Mouse (Mus musculus) urinary bladder, postnatal 25 days (tissue): ENCODE results near the gene Wdr26.

Experiments used
- DNase-seq: peaks from one replicate; pipeline ENCODE4 v3.0.0; 2022; ENCODE audit warnings: low spot score

Gene Wdr26

DNA sequence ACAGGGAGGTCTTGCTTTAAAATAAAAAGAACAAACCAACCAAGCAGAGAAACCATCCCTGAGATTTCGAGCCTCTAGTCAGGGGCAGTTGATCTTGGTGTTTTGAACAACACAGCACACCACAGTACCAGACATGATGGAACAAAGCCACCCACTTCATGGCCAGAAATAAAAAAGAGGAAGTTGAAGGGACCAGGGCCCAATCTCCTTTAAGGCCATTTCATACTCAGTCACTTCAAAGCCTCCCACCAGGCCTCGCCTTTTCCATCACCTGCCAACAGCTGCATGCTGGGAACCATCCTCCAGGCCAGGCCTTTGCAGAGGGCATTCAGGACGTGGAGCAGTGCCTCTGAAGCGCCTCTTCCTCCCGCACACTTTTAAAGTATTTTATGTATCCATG, 25.5 kb upstream of the Wdr26 start:
- DNase-seq, result no peak

GRCm38 (mm10) chr1:181234326-181235035, 22.7 kb upstream of the Wdr26 start:
- DNase-seq, result no peak

DNA sequence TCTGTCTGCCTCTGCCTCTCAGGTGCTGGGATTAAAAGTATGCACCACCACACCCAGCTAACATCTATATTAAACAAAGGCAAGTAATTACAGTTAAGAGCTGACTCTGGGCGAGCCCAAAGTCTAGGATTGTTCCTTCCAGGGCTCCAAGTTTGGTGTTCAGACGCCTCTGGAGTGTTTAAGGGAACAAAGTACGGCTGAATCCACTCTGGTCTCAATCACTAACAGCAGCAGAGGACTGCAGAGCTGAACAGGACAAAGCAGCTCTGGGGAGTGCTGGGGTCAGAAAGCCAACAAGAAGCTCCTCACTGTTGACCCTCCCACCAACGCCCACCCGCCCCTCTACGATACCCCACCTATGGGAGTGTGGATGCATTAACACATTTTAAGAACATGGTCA, 21.9 kb upstream of the Wdr26 start:
- no peak for DNase-seq

GRCm38 (mm10) chr1:181232307-181233027, 20.7 kb upstream of the Wdr26 start:
- peak; percentile 80 for DNase-seq

DNA sequence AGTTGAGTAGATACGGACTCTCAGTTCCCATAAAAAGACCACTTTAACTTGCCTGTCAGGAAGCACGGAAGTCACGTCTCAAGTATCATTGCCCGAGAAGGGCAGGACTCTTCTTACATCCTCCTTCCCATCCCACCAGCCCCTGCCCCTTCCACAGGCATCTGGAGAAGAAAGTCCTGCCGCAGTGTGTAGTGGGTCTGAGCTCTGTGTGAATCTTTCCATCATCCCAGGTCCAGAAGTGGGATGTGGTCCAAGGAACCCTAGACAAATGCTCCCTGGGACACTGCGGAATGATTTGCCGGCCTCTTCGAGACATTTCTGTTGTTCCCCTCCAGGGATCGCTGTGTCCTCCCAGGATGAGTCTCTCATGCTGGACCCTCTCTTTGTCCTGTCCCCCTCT, 20.0 kb upstream of the Wdr26 start:
- no peak for DNase-seq

GRCm38 (mm10) chr1:181231262-181231661, 19.5 kb upstream of the Wdr26 start:
- no peak for DNase-seq

DNA sequence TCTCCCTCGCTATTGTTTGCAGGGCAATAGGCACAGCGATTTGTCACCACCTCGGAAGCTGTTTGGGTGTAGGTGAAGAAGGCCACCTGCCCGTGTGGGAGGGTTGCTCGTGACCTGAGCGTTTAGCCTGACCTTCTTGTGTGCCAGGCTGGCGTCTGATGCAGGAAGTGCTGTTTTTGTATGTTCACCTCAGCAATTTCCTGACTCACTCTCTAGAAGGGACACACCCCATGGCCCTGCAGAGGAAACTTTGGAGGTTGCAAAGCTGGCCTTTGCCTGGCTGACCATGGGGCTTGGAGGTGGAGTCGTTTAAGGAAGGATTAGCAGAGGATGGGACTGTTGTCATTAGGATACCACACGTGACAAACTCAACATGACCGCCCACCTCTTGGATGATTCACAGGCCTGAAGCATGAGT, 18.9 kb upstream of the Wdr26 start:
- peak; percentile 42 for DNase-seq

GRCm38 (mm10) chr1:181229046-181229445, 17.2 kb upstream of the Wdr26 start:
- DNase-seq, result no peak

DNA sequence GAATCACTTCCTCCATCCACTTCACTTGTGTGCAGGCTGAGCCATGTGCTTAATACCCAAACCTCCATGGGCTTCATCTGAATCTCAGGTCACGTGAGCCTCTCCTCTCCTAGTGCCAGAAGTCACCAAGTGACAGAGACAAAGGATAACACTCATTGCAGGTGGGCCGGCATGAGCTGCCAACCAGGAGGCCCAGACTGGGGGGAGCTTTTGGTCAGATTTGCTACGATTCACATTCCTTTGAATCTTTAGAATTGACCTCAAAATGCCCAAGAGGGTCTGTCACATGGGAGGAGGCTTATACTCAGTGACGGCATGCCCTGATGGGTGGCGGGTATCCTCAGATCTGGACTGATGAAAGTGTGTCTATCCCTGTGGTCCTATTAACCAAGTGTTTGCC, 16.8 kb upstream of the Wdr26 start:
- no peak for DNase-seq

- no peak for DNase-seq
Observed at GRCm38 (mm10) chr1:181227804-181228203, 16.0 kb upstream of the Wdr26 start.

DNA sequence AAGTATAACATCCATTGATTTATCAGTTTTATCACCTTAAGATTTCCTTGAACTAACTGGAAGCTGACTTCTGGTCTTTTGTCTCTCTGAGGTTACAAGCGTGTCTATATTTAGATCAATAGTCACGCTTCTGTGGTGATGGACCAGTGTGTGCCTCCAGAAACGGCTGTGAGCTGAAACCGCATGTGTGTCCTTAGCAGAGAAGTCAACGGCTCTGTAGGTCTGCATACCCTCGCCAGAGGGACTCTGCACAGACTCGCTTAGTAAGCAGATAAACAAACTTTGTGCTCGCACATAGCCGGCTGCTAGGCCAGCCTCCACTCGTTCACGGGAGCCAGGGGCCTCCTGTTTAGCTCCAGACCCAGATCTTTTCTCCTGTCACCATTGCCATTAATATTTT, 15.0 kb upstream of the Wdr26 start:
- no peak for DNase-seq

DNA sequence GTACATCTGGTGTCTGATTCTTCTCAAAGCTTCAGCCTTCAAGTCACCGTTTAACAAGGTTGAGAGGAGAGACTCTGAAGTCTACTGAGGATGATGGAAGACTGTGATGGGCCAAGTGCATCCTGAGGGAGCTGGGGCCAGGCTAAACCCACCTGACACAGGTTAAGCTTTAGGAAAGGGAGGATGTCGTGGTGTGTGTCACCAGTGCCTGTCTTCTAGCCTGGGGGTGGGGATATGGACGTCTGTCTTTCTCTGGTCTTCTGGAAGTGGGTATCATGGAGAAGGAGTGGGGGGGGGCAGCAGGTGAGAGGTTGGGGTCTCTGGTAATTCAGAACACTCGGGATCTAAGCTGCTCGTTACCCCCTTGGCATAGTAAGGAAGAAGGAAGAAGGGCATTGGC, 13.5 kb upstream of the Wdr26 start:
- DNase-seq, result no peak

DNA sequence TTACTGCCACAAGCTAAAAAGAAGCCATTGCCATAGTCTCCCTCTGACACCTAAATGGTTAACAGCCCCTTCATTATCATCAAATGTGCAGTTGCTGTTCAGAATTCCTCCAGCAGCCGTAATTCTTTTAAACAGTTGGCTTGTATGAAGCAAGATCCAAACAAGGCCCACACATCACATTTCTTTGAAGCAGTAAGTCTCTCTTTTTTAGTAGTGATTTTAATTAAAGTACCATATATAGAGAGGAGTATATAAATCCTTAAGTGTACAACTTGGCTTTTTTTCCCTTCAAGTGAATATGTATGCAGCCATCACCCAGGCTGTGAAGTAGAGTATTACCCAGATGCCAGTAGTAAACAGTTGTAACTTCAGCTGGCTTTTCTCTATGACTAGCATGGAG, 10.2 kb upstream of the Wdr26 start:
- no peak for DNase-seq

DNA sequence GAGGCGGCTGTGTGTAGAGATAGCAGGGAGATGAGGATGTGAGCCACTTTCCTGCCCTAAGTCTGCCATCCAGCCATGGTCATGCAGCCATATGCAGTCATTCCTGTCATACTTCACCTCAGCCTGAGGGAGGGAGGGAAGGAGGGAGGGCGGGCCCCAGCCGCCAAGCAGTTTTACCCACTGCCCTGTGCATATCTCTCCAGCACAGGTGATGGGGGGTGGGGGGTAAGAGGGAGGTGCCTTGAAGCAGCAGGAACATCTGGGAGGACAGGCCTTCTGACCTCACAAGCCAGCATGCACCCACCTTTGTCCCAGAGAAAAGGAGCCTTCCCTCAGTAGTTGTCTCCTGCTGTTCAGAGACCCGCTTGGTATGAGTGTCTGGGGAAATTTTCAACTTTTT, 4.5 kb upstream of the Wdr26 start:
- DNase-seq, result no peak

GRCm38 (mm10) chr1:181214296-181215035, 2.7 kb upstream of the Wdr26 start:
- DNase-seq, result no peak

- peak; percentile 34 for DNase-seq
Observed at GRCm38 (mm10) chr1:181211403-181211919, 340 bp downstream of the Wdr26 start.

DNA sequence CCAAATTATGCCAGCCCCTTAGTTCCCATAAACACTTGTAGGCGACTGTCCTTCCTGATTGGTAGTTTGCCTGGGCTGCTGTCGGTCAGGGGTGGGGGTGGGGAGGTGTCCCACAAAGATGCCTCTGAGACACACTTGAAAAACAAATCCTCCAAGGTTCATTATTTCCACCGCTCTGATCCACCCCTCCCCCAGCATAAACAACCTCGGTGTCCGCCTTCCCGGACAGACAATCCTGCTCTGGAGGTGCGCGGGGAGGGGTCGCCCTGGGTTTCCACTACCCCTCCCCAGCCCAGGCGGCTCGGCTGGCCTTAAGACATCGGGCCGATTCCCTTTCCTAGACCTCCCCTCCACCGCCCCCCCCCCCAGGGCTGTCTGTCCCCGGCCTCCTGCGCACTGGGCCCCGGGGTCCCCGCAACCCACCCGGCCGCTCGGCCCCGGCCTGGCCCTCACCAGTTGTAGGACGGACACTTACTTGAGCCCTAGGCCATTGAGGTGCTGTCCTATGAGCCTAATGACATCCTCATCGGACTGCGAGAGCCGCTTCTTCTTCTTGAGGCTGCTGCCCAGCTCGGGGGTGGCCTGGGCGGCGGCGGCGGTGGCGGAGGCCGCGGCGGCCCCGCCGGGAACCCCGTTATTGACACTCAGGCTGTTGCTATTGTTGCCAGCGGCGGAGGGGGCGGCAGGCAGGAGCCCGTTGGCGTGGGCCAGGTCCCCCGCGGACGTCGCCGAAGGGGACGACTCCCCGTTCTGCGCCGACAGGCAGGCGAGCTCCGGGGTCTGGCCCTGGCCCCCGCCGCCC, 999 bp downstream of the Wdr26 start:
- no peak for DNase-seq

GRCm38 (mm10) chr1:181210147-181210546, 1.7 kb downstream of the Wdr26 start:
- no peak for DNase-seq

DNA sequence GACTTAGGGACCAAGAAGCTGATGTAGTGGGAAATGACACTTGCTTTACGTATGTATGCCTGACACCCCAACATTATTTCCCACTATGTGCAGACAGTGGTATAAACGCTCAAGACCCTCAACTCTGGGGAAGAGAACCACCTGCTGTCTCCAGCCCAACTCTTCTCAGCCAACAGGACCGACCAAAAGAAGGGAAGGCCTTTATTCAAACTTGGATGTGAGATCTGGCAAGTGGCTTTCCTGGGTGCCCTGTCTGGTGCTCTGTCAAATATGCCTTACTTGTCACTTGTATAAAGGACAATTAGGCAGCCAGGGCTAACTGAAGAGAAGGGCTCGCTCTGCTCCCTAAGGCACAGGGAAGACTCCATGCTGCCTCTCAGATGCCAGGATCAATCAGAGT, 12.4 kb downstream of the Wdr26 start:
- no peak for DNase-seq

- DNase-seq, result no peak
Observed at GRCm38 (mm10) chr1:181188925-181189324, 22.9 kb downstream of the Wdr26 start.

GRCm38 (mm10) chr1:181170210-181170609, 41.6 kb downstream of the Wdr26 start:
- DNase-seq, result no peak

DNA sequence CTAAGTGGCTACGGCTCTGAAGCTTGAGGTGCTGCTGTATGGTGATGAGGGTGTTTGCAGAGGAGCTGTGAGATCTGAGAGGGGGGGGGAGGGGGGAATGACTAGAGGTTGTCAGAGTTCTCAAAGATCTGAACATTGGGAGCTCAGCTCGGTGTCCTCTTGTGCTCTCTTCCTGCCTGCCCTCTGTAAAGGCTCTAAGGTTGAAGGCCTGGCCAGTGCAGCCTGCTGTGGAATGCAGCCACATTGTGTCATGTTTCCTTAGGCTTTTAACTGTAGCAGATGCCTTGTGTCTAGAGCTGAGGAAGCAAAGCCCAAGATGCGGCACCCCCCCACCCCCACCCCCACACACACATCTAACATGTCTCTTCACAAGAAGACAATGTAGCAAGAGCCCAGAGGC, 43.4 kb downstream of the Wdr26 start:
- DNase-seq, result no peak
